Mouse (Mus musculus) brown adipose tissue, adult 24 weeks (tissue): Measurements from ENCODE around the gene Dnmt1. TPM values are rescaled to one million over a fixed set of nuclear protein-coding genes. Genes with fewer than 3 reads are reported as not detected.

Source experiments
- H3K27ac ChIP-seq: fragments of 200-500 bp; replicated peaks from 2 replicates; pipeline ENCODE4 v1.5.1; 2012; ENCODE audit warnings: low read depth, mild to moderate bottlenecking, low read length
- H3K4me1 ChIP-seq: fragments of 200-500 bp; 2 replicates; pipeline ENCODE4 v1.6.1; 2012; ENCODE audit warnings: low read length, mixed read lengths; ENCODE audit not compliant: control insufficient read depth, insufficient read depth, insufficient read length
- H3K4me3 ChIP-seq: fragments of 200-500 bp; 2 replicates; pipeline ENCODE4 v1.5.1; 2012; ENCODE audit warnings: low read depth, mild to moderate bottlenecking, low read length, moderate library complexity; ENCODE audit not compliant: insufficient read depth
- polyA plus RNA-seq: library from polyadenylated mRNA; stranded (reverse); fragments of >200 nt; gene quantifications from 2 replicates; pipeline ENCODE4 v1.2.4, GENCODE M21; 2012; ENCODE audit not compliant: missing spikeins, insufficient read depth, insufficient read length

Dnmt1 gene
- polyA plus RNA-seq, 1 experiment = 7.7 TPM

DNA sequence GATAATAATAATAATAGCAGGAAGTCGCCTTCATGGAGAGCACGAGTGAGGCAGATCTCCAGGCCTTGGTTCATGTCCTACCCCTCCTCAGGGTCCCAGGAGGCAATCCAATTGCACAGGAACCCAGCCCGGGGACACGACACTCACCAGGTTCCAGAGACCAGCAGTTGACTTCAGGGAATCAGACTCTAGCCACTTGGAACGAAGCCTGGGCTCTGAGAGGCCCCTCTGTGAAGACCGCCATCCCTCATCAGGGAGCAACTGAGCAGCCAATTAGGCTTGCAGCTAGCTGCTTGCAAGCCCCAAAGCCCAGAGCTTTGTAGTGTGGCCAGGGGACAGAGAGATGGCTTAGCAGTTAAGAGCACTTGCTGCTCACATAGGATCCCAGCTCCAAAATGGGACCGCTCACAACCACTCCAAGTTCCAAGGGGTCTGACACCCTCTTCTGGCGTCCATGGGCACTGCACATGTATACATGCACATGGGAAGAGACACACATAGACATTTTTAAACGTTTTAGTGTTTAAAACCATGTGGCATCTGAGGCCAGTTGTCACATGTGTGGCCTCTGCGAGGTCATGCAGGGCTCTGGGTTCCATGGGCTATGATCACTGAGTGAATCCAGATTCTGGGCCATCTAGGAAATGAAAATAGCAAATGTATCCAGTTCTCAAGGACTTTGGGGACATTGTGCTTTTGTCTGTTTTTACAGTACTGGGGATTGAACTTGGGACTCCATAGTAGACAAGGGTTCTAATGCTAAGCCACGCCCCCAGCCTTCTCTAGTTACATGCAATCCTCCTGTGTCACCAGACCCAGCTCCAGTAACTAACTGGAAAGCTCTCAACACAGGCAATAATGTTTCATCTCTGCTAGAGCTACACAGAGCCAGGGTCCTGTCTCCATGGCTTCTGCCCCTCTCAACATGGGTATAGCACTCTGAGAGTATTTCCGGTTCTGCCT, 89.2 kb downstream of the Dnmt1 start:
- Histone ChIP-seq H3K27ac (no peak overlapping the region), H3K4me1 (no peaks in the 10 kb centered on the region), H3K4me3 (no peak overlapping the region)

DNA sequence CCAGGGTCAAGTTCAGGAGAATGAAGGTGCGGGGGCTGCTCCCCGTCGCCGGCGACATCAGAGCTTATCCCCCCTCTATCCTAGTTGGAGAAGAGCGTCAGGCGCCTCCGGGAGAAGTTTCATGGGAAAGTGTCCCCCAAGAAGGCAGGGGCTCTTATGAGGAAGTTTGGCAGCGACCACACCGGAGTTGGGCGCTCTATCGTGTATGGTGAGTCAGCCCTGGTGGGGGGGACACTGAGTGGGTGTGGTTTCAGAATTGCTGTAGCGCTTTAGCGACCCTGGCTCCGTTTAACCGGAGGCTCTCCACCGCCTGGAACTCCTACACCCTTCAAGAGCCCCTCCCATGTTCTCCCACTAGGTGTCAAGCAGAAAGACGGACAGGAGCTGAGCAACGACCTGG, 90.4 kb downstream of the Dnmt1 start:
- H3K27ac ChIP-seq = no peak overlapping the region

DNA sequence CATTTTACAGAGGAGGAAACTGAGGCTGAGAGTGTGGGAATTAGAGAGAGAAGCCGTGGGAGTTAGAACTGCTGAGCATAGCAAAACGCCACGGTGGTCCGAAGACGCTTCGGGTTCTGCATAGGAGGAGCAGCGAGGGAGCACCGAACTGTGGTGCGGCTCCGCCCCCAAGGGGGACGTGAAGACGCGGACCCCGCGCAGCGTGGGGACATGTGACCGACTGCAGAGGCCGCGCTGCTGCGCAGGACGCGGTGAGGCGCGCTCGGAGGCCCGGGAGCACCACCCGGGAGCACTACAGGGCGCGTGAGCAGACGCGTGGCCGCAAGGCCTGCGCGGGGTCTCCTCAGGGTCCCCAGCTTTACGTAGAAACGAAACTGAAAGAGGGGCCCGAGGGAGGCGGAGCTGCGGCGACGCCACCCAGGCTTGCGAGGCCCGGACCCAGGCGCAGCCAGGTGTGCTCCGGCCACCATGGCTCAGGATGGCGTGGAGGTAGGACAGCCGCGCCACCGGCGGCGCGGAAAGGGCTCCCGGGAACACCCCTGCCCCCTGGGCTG, 91.2 kb downstream of the Dnmt1 start, which contains the start of gene A230050P20Rik:
A230050P20Rik (plus strand) TSS at position 195 of the 554 bp plus-strand sequence.
- Histone ChIP-seq H3K27ac (0 out of 2 replicates have a peak within 1 kb of the TSS, but pooled peaks have one; percentile 4), H3K4me1 (no peaks in the 10 kb centered on the region), H3K4me3 (peak within 1 kb of the TSS; percentile 90)

More for the DNA sequence above, 90.4 kb downstream of the Dnmt1 start:
- Histone ChIP-seq H3K4me3 (peak overlapping the region; percentile 90), H3K4me1 (no peaks in the 10 kb centered on the region)

DNA sequence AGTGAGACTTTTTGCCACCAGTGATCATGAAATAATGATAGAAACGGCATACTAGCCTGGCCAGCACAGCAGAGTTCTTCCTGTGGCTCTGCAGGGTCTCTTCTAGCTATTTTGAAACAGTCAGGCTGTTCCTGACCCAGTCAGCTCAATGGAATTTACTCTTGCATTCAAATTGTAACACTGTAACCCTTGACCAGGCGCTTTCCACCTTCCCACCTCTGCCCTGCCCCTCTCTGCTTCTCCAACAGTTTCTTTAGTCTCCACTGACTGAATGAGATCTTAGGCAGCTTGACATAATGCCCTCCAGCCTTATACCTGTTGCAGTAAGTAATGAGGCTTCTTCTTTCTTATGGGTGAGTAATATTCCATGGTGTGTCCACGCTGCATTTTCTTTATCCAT, 92.8 kb downstream of the Dnmt1 start:
- Histone ChIP-seq H3K4me3 (no peak overlapping the region), H3K27ac (no peak overlapping the region)

DNA sequence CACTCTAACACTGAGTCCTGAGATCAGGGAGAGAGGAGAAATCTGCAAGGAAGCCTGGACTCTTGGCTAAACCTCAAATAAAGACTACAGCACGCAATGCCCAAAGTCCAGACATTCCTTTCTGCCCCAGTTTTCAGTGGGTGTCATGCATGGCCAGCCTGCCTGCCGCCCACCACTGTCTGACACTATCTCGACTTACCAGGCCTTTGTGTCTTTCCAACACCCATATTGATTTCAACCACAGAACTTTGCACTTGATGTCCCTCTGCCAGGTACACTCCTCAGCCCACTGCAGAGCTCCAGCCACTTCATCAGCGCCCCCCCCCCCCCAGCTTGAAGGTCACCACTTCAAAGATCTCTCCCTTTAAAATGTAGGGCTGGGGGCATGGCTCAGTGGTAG, 97.5 kb downstream of the Dnmt1 start:
- no peaks in the 10 kb centered on the region for H3K4me1 ChIP-seq
- no peak overlapping the region for H3K4me3 ChIP-seq
- no peak overlapping the region for H3K27ac ChIP-seq

More for the DNA sequence above, 92.8 kb downstream of the Dnmt1 start:
- H3K4me1 ChIP-seq = no peaks in the 10 kb centered on the region

DNA sequence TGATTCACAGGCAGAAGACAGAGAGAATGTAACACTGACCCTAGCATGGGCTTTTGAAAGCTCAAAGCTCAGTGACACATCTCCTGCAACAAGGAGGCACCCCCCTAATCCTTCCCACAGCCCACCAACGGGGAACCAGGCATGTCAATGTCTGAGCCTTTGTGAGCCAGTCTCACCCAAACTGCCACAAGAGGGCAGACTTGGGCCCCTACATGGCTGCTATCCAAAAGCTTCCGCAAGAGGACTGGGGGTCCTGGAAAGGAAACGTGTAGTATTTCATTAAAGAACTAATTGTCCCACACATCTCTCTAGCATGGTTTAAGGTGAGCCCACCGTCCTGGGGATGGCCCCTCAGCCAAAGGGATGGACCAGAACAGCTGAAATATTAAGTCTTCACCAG, 97.9 kb downstream of the Dnmt1 start:
- no peak overlapping the region for H3K4me3 ChIP-seq
- no peaks in the 10 kb centered on the region for H3K4me1 ChIP-seq
- H3K27ac ChIP-seq = no peak overlapping the region

DNA sequence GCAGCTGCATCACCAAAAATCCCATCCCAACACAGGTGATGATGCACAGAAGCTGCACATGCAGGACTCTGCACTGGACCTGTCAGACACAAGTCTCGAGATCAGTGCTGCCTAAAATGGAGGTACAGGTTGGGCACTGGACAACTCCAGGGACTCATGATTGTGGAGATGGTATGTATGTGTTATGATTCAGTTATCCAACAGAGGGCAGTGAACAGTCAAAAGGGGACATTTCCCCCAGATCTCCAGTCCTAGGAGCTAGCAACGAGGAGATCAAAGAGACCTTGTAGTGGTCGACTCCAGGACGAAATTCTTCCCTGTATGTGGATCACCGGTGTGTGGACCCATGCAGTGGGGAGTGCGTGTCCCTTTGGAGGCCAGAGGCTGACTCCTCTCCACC, 99.8 kb downstream of the Dnmt1 start:
- no peak overlapping the region for H3K4me3 ChIP-seq
- H3K4me1 ChIP-seq = no peaks in the 10 kb centered on the region
- no peak overlapping the region for H3K27ac ChIP-seq

Other genes with a start within 250 kb of the Dnmt1 start
- 0.63 TPM in 1 of 2 replicates, not detected in the other for gene Olfm2, start 213.5 kb downstream of the Dnmt1 start, polyA plus RNA-seq
- 16.9 and 23.5 TPM in 2 replicates for gene Col5a3, start 144.8 kb downstream of the Dnmt1 start, polyA plus RNA-seq
- gene Rdh8, start 141.4 kb downstream of the Dnmt1 start, polyA plus RNA-seq = not detected in 2 replicates
- gene A230050P20Rik, start 91.2 kb downstream of the Dnmt1 start, polyA plus RNA-seq = 2.1 and 5.8 TPM in 2 replicates
- 3.1 and 5.0 TPM in 2 replicates for gene Angptl6, start 80.2 kb downstream of the Dnmt1 start, polyA plus RNA-seq
- gene Ppan, start 71.7 kb downstream of the Dnmt1 start, polyA plus RNA-seq = 6.6 and 7.9 TPM in 2 replicates
- gene Eif3g, start 61.3 kb downstream of the Dnmt1 start, polyA plus RNA-seq = 61.4 and 66.1 TPM in 2 replicates
- gene S1pr2, start 16.9 kb upstream of the Dnmt1 start, polyA plus RNA-seq = 1.3 and 2.6 TPM in 2 replicates
- gene Mrpl4, start 42.9 kb upstream of the Dnmt1 start, polyA plus RNA-seq = 140 and 185 TPM in 2 replicates
- gene Icam1, start 56.1 kb upstream of the Dnmt1 start, polyA plus RNA-seq = 2.3 and 3.1 TPM in 2 replicates
- gene Icam4, start 69.5 kb upstream of the Dnmt1 start, polyA plus RNA-seq = not detected in 2 replicates
- gene Icam5, start 72.2 kb upstream of the Dnmt1 start, polyA plus RNA-seq = not detected in 2 replicates
- gene Zglp1, start 107.2 kb upstream of the Dnmt1 start, polyA plus RNA-seq = not detected in 2 replicates
- gene Gm49373, start 113.2 kb upstream of the Dnmt1 start, polyA plus RNA-seq = 0.79 TPM in 1 of 2 replicates, not detected in the other
- gene Fdx1l, start 113.7 kb upstream of the Dnmt1 start, polyA plus RNA-seq = 52.7 and 55.1 TPM in 2 replicates
- not detected in 2 replicates for gene Gm38431, start 132.1 kb upstream of the Dnmt1 start, polyA plus RNA-seq
- 15.5 and 16.4 TPM in 2 replicates for gene Raver1, start 132.1 kb upstream of the Dnmt1 start, polyA plus RNA-seq
- 3.8 and 4.1 TPM in 2 replicates for gene Tyk2, start 171.4 kb upstream of the Dnmt1 start, polyA plus RNA-seq
- gene Cdc37, start 190.1 kb upstream of the Dnmt1 start, polyA plus RNA-seq = 70.4 and 78.0 TPM in 2 replicates
- gene Pde4a, start 205.8 kb upstream of the Dnmt1 start, polyA plus RNA-seq = 16.2 and 29.4 TPM in 2 replicates